ENCODE assay signal across 24 mouse cellular contexts in the genomic region with DNA sequence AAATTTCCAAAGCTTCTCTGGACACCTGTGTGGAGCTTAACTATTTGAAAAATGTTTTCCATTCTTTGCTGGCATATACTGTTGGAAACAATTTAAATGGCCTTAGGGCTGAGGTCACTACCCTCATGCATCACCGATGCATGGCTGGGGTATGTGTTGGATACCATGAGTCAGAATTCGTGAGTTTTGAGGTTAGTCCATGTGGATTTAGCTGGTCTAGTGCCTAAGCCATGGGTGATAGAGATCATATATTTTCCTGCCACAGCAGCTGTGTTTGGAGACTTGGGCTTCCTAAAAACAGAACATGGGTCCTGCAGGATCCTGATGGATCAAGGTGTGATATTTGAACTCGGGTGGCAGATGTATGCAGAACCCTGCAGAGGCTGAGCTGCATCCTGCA.
DNase-seq lines count a peak whose midpoint lies in the region; ATAC-seq and TF ChIP-seq lines count a peak whose summit lies in the region.
"Had no signal": no experiment of that assay in that cellular context is flagged by ENCODE, and none has a peak within 500 bp of the region (broad histone marks: within the 10 kb centered on the region; RNA-seq: fewer than 3 reads in every experiment).

No protein-coding gene starts in this region.

- DNase-seq in 3134 (ENCODE audit: extremely low read depth, insufficient read length, low spot score) (peak; percentile 33), 3T3-L1 (ENCODE audit: low read depth, low spot score) (peak; percentile 78), NIH3T3 (ENCODE audit: low read depth) (peak; percentile 46)
- no peak for DNase-seq in lung, postnatal 10 days
- DNase-seq in neural tube, embryonic 10.5 days (ENCODE audit: extremely low spot score, low spot score), result no peak
- DNase-seq: adrenal gland, adult 8-10 months; adrenal gland, postnatal 14 days; adrenal gland, postnatal 36 days; cerebellum, adult 11-12 months; cerebellum, adult 2 months; cerebellum, adult 9-10 months; cerebellum, postnatal 10 days; cerebellum, postnatal 25 days; embryo, embryonic 11 days had no signal

- H3K4me3 ChIP-seq in embryonic fibroblast, embryonic 13.5 days (ENCODE audit: insufficient read depth, low read length), result no peak overlapping the region
- no peak overlapping the region for H3K4me3 ChIP-seq in forebrain, embryonic 16.5 days (replicated peaks; ENCODE audit: low read length)
- H3K4me3 ChIP-seq: embryonic facial prominence, embryonic 13.5 days; embryonic facial prominence, embryonic 15.5 days; forebrain, embryonic 13.5 days; forebrain, embryonic 15.5 days had no signal

- no peaks in the 10 kb centered on the region for H3K36me3 ChIP-seq in forebrain, embryonic 16.5 days (ENCODE audit: control insufficient read depth, insufficient read depth)
- H3K36me3 ChIP-seq: embryonic facial prominence, embryonic 13.5 days; embryonic facial prominence, embryonic 15.5 days; forebrain, embryonic 15.5 days; G1E had no signal

- no peak for ATAC-seq in forebrain, embryonic 16.5 days
- ATAC-seq: activated CD4-positive, CD25-positive, alpha-beta regulatory T cell, adult 4 months; CD4-positive, CD25-positive, alpha-beta regulatory T cell, adult 4 months; forebrain, embryonic 13.5 days; forebrain, embryonic 15.5 days had no signal

- H3K27me3 ChIP-seq in forebrain, embryonic 16.5 days (replicated peaks; ENCODE audit: control insufficient read depth, insufficient read depth, low read length), result no peaks in the 10 kb centered on the region
- H3K27me3 ChIP-seq: CH12.LX; embryonic facial prominence, embryonic 13.5 days; embryonic facial prominence, embryonic 15.5 days; forebrain, embryonic 13.5 days; forebrain, embryonic 15.5 days had no signal

- no peak for TF ChIP-seq CTCF in embryonic fibroblast, embryonic 13.5 days (IDR thresholded peaks at IDR 0.05; ENCODE audit: borderline replicate concordance, insufficient read depth, low read length)

- no peak overlapping the region for H3K9ac ChIP-seq in forebrain, embryonic 16.5 days (replicated peaks; ENCODE audit: low read depth, low read length)
- H3K9ac ChIP-seq: embryonic facial prominence, embryonic 13.5 days; embryonic facial prominence, embryonic 15.5 days; forebrain, embryonic 13.5 days; forebrain, embryonic 15.5 days had no signal

- H3K4me1 ChIP-seq in embryonic fibroblast, embryonic 13.5 days (ENCODE audit: control insufficient read depth, insufficient read depth, low read length), result peaks cover 10% of the 10 kb centered on the region; the same call in 1 of the 2 replicates
- H3K4me1 ChIP-seq in forebrain, embryonic 16.5 days (replicated peaks; ENCODE audit: control insufficient read depth, insufficient read depth, low read length), result no peaks in the 10 kb centered on the region
- H3K4me1 ChIP-seq: forebrain, embryonic 13.5 days; forebrain, embryonic 15.5 days had no signal

- no peak overlapping the region for H3K4me2 ChIP-seq in forebrain, embryonic 16.5 days (ENCODE audit: low read length)
- H3K4me2 ChIP-seq: embryonic facial prominence, embryonic 13.5 days; embryonic facial prominence, embryonic 15.5 days; forebrain, embryonic 13.5 days; forebrain, embryonic 15.5 days had no signal

- TF ChIP-seq POLR2A in embryonic fibroblast, embryonic 13.5 days (IDR thresholded peaks at IDR 0.05; ENCODE audit: low read depth, low read length), result no peak

- H3K27ac ChIP-seq in embryonic fibroblast, embryonic 13.5 days (ENCODE audit: insufficient read depth, low read length), result peak overlapping the region; percentile 14; the same call in 1 of the 2 replicates
- H3K27ac ChIP-seq in forebrain, embryonic 16.5 days (ENCODE audit: low read length), result no peak overlapping the region
- H3K27ac ChIP-seq: embryonic facial prominence, embryonic 13.5 days; embryonic facial prominence, embryonic 15.5 days; forebrain, embryonic 13.5 days; forebrain, embryonic 15.5 days had no signal

- 80% methylated on average over 3 of the region's 3 CpGs for WGBS in forebrain, embryonic 16.5 days

- H3K9me3 ChIP-seq in forebrain, embryonic 16.5 days (ENCODE audit: control insufficient read depth, low read length), result no peaks in the 10 kb centered on the region
- H3K9me3 ChIP-seq: embryonic facial prominence, embryonic 13.5 days; embryonic facial prominence, embryonic 15.5 days; forebrain, embryonic 13.5 days; forebrain, embryonic 15.5 days had no signal

Comparison
In these comparisons a context has a peak if more than half of its experiments do, and no peak if none do; other contexts are left out.
1. DNase-seq: peak in 3134 (single experiment), 3T3-L1 (single experiment) and NIH3T3 (single experiment); none in lung, postnatal 10 days (single experiment) and neural tube, embryonic 10.5 days (single experiment).